Mouse (Mus musculus): ENCODE measurements around the gene Msantd3.

Msantd3 gene

DNA sequence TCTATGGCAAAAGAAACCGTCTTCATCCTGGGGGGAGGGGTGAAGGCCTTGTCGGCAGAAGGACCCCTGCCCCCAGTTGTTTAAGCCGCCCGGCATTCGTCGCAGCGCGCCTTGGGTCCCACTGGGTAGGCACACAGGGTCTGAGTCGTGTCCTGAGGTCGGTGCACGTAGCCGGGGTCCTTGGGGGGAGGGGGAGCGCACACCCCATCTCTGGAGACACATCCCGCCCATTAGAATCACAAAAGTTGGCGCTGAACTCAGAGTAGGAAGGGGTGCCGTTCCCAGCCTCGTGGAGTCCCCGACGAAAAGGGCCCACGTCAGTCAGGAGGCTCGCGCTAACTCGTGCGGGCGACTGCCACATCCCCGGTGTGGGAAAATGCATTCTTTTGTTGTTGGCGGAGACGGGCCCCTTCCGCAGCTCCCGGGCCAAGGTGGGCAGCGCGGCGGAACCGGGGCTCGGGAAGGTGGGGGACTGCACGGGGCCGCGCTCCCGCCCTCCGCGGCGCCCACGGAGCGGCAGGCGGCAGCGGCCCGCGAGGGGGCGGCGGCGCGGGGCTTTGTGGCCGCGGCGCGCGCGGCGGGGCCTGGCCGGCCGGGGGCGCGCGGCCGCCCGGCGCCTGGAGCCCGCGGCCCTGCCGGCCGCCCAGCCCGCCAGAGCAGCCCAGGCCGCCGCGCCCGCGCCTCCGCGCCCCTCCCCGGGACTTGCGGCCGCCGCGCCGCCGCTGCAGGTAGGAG lies at the start of gene Msantd3:
Gene Msantd3, plus strand, starts transcription at position 95 of the 735 bp plus-strand sequence.
- peak; percentile 85 for DNase-seq (ENCODE audit: low read depth, low spot score)

- DNase-seq (ENCODE audit: low read depth, low spot score), result peak; percentile 59
Observed at GRCm38 (mm10) chr4:48491290-48491743, 48.4 kb upstream of the Msantd3 start.

- DNase-seq (ENCODE audit: low read depth, low spot score), result no peak
Observed at GRCm38 (mm10) chr4:48492510-48492909, 47.2 kb upstream of the Msantd3 start.

GRCm38 (mm10) chr4:48510861-48511260 lies 28.9 kb upstream of the Msantd3 start:
- peak; percentile 70 for DNase-seq (ENCODE audit: low read depth, low spot score)

DNA sequence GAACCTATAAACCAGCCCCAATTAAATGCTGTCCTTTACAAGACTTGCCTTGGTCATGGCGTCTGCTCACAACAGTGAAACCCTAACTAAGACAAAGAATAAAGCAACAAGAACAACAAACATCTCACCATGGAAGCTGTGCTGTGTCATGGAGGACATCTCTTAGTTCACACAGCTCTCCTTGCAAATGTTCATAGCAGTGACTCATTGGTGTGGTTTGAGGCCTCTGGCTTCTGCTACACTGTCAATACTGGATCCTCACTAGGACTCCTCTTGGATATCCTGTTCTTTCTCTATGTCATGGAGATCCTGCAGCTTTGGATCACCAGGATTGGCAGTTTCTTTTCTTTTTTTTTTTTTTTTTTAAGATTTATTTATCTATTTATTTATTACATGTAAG lies 10.2 kb upstream of the Msantd3 start:
- DNase-seq (ENCODE audit: low read depth, low spot score), result no peak

- DNase-seq (ENCODE audit: low read depth, low spot score), result peak; percentile 41
Observed at GRCm38 (mm10) chr4:48531804-48532601, 7.7 kb upstream of the Msantd3 start.

DNA sequence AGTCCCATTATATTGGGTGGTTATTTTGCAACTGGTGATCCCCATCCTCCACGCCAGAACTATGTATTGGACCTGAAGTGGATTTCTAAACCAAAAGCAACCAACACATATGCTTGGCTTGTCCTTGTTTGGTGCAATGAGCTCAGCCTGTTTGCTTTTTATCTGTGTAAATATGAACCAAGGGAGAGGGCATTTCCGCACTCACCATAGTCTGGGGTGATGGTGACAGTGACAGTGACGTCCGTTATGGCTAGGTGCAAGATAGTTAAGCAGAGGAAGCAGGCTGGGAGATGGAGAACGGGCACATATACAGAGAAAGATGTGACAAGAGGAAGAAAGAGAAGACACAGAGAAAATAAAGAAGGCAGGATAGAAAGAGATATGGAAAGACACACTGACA lies 3.5 kb upstream of the Msantd3 start:
- no peak for DNase-seq (ENCODE audit: low read depth, low spot score)

- no peak for DNase-seq (ENCODE audit: low read depth, low spot score)
Observed at GRCm38 (mm10) chr4:48537024-48537423, 2.7 kb upstream of the Msantd3 start.

DNA sequence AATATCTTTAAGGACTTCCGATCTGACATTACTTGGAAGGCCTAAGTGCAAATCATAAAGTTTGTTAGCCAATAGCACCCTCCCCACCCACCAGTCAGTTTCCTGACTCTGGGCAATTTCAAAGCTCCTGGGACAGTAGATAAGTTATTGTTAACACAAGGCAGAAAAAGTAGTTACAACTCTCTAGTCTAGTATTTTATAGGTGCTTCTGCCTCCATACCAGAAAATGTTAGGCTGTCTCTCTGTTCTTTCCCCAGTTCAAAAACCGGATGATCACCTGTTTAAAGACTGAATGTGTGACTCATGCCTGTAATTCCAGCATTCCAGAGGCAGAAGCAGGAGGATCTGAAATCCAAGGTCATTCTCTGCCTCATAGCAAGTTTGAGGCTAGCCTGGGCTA lies 1.2 kb upstream of the Msantd3 start:
- no peak for DNase-seq (ENCODE audit: low read depth, low spot score)

- DNase-seq (ENCODE audit: low read depth, low spot score), result peak; percentile 59
Observed at GRCm38 (mm10) chr4:48540576-48541111, 909 bp downstream of the Msantd3 start.

DNA sequence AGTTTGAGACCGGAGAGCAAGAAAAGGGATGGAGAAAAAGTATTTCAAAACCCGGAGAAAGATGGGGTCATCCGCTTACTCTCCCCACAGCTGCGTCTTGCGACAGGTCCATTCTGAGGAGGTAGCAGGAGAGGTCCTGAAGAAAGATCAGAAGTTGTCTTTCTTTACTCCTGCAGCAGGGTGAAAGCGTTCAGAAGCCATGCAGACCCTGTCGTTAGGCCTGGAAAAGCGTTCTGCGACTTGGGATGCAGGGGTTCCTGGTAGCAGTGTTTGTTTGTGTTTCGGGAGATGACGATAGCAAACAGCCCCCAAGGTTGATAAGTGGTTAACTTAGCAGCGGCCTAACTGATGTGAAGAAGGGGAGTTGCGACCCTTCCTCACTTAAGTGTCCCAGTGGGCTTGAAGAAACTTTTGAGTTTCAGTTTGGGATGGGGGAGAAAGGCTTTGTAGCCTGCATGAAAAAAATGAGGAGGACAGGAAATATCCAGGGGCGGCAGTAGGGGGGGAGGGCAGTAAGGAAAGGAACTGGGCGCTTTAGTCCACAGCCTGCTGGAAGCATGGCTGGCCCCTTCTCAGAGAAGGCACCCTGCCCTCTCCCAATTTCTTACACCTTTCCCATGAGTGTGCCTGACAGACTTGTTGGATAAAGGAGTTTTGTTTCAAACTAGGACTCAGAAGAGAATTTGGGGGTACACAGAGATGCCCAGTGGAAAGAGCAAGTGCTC lies 2.0 kb downstream of the Msantd3 start:
- no peak for DNase-seq (ENCODE audit: low read depth, low spot score)

DNA sequence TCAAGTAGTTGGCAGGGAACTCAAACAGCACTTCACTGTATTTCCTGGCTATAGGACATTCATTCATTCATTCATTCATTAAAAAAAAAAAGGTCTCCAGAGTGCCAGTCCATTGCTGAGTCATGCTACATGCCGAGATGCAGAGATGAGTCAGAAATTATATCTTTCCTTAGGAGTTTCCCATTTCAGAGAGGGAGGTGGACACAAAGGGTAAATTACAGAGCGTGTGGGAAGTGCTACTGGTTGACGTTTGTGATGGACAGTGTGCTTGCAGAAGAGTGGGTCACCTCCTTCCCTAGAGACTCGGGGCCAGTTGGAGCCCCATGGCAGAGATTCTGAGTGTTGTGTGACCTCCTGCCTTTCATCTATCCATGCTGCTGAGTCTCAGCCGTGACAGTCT lies 2.6 kb downstream of the Msantd3 start:
- no peak for DNase-seq (ENCODE audit: low read depth, low spot score)

- peak; percentile 69 for DNase-seq (ENCODE audit: low read depth, low spot score)
Observed at GRCm38 (mm10) chr4:48543071-48543865, 3.5 kb downstream of the Msantd3 start.

DNA sequence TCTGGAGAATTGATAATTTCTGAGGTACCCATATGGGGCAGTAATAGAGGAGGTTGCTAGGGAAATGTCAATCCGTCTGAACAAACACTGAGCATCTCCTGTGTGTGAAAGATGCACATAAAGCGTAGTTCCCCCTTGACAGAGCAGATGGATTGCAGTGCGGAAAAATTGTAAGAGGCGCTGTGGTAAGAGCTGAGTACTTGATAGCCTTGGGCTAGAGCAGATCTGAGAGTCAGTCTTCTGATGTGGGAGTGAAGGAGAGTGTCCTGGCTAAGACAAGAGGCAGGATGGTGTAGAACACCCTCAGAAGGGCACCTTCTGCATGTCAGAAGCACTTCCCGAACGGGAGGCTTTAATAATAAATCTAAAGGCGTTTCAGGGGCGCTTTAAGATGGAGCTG lies 4.4 kb downstream of the Msantd3 start:
- DNase-seq (ENCODE audit: low read depth, low spot score), result no peak

DNA sequence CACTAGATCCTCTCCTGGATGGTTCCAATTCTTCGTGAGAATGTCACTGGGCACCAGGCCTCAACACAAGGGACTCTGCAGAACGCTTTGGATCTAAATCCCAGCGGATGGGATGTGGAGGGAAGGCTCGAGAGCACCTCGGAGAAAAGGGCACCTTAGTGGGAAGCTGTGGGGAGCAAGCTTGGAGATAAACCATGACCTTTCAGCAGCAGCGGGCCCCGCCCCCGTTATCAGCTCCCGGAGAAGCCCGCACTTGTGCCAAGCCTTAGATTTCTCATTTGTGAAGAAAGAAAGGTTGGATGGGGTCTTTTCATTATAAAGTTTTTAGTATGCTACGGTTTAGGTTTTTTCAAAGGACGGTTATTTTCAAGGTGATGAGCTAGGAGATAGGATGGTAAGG lies 6.2 kb downstream of the Msantd3 start:
- DNase-seq (ENCODE audit: low read depth, low spot score), result no peak

GRCm38 (mm10) chr4:48546568-48547496 lies 7.1 kb downstream of the Msantd3 start:
- no peak for DNase-seq (ENCODE audit: low read depth, low spot score)

DNA sequence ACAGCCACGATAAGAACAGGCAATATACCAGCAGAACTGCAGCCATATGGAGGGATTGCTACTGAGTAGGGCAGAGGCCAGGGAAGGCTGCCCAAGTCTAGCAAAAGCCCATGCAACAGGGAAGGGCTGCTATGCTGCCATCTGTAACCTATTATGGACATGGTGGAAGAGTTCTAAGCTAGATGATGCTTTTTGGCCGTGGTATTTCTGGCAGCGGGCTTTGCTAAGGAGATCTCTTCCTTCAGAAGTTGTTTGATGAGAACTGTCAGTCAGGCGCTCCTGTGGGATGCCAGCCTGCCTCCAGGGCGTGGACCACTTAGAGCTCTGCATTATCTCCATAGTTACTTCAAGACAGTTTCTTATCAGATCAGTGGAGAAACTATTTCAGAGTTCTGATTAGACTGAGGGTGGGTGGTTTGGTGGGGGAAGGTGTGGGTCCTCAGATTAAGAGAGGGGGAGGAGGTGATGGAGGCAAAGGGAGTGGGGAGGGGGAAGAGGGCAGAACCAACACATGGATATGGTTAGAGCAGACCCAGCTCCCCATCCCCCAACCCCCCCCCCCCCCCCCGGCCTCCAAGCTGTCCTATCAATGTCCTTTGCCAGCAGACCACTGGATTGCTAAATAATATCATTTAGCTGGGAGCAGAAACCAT lies 8.8 kb downstream of the Msantd3 start:
- DNase-seq (ENCODE audit: low read depth, low spot score), result no peak

DNA sequence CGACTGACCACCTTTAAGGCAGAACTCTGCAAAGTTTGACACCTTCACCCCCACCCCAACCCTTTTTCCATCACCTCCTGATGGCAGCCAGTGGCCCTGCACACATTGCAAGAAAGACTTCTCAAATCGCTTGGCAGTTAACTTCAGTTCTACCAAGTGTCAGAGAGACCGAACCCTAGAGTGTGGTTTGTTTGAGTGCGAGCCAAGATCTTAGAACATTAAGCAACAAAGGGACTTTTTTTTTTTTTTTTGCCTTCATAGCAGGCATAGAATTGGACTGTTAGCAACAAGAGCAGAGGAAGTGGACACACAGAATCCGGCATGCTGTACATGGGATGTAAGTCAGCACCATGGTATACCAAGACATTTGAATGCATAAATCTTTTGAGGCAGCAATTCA lies 9.9 kb downstream of the Msantd3 start:
- DNase-seq (ENCODE audit: low read depth, low spot score), result no peak

- peak; percentile 69 for DNase-seq (ENCODE audit: low read depth, low spot score)
Observed at GRCm38 (mm10) chr4:48552486-48553064, 12.8 kb downstream of the Msantd3 start.
